Mouse (Mus musculus) G1E (cell line): ENCODE results near the gene Tex21.

Experiments
- CTCF ChIP-seq: IDR thresholded peaks from 2 replicates; pipeline ENCODE4 v1.5.1; 2012; ENCODE audit warnings: low read depth, low read length, inconsistent platforms, mixed read lengths
- GATA2 ChIP-seq: IDR thresholded peaks from 2 replicates; pipeline ENCODE4 v1.6.1; 2012; ENCODE audit warnings: low read depth, low read length, inconsistent platforms, borderline replicate concordance
- POLR2AphosphoS5 ChIP-seq: IDR thresholded peaks from 2 replicates; pipeline ENCODE4 v1.6.1; 2012; ENCODE audit warnings: low read depth, low read length, inconsistent platforms; ENCODE audit not compliant: insufficient replicate concordance
- TAL1 ChIP-seq: conservative IDR thresholded peaks from 2 replicates; pipeline ENCODE4 v1.6.1; 2012; ENCODE audit warnings: low read depth, low read length, inconsistent platforms, mixed read lengths

DNA sequence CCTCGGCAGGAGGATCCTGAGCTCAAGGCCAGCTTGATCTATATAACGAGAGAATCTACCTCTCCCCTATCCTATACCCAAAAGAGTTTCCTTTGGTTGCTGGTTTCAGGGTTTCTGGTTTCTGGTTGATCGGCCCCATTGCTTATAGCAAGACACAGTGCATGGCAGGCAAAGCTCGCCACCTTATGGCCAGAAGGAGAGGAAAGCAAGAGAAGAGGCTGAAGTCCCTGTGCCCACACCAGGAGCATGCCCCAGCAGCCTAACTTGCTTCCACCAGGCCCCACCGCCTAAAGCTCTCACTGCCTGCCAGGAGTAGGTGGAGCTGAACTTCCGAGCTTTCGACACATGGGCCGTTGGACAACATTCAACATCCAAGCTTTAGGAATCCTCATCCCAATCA lies 58.7 kb downstream of the Tex21 start:
- TF ChIP-seq CTCF, result no peak
- TF ChIP-seq TAL1, result no peak
- no peak for TF ChIP-seq POLR2AphosphoS5
- no peak for TF ChIP-seq GATA2
